Mouse (Mus musculus): ENCODE measurements around the gene Sec13.

DNA sequence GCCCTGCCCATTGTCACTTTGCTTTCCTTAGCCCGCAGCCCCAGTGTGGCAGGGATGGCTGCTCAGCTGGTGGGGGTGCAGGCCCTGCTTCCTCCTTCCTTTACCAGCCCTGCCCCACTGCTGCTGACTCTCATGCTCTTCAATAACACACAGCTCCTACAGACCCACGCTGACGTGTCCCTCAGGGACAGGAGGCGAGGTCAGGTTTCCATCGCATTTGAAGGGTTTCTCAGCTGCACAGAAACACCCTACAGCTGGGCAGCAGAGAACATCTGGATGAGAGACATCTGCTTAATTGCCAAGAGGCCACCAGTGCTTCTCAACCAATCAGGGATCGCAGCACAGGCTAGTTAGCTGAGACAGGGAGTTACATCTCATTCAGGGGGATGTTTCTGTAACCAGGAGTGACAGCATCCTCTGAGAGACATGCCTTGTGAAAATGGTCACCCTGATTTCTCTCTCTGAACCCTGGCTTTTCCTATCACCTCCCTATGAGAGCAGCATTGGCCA is 47.0 kb upstream of the Sec13 start:
- no peak for TF ChIP-seq FLI1 (IDR thresholded peaks at IDR 0.05; ENCODE audit: low read length)
- no peak for TF ChIP-seq GATA1 (IDR thresholded peaks at IDR 0.05; ENCODE audit: borderline replicate concordance, low read length)

Measured in megakaryocyte, embryonic 14.5 days (primary cell).